Comparison of ENCODE assay signal across 8 mouse cellular contexts in genomic region chr7:110287476-110288071, GRCm38 (mm10).
DNase-seq lines count a peak whose midpoint lies in the region; ATAC-seq and TF ChIP-seq lines count a peak whose summit lies in the region.

No protein-coding gene starts in this region.

- no peak overlapping the region for H3K4me2 ChIP-seq in hindbrain, postnatal 0 days (ENCODE audit: low read depth, low read length)
- H3K4me2 ChIP-seq in stomach, embryonic 16.5 days (ENCODE audit: low read depth, low read length), result no peak overlapping the region

- WGBS in hindbrain, postnatal 0 days, result 63% methylated on average over 8 of the region's 8 CpGs
- 54% methylated on average over 8 of the region's 8 CpGs for WGBS in stomach, embryonic 16.5 days

- H3K9ac ChIP-seq in hindbrain, postnatal 0 days (replicated peaks; ENCODE audit: low read length), result no peak overlapping the region
- H3K9ac ChIP-seq in stomach, embryonic 16.5 days (ENCODE audit: low read length), result peak overlapping the region; percentile 33

- H3K9me3 ChIP-seq in hindbrain, postnatal 0 days (ENCODE audit: low read length), result no peaks in the 10 kb centered on the region
- peaks cover 2% of the 10 kb centered on the region; the same call in 1 of the 2 replicates for H3K9me3 ChIP-seq in stomach, embryonic 16.5 days (replicated peaks; ENCODE audit: control insufficient read depth, low read length)

- no peak overlapping the region for H3K27ac ChIP-seq in hindbrain, postnatal 0 days
- H3K27ac ChIP-seq in stomach, embryonic 16.5 days (ENCODE audit: low read length), result peak overlapping the region; percentile 85

- 0 out of 2 replicates have a peak, but pooled peaks cover 5% of the 10 kb centered on the region for H3K4me1 ChIP-seq in hindbrain, postnatal 0 days (ENCODE audit: insufficient read depth, low read length)
- H3K4me1 ChIP-seq in stomach, embryonic 16.5 days (ENCODE audit: control insufficient read depth, insufficient read depth, low read length), result peaks cover 20% of the 10 kb centered on the region

- no peak overlapping the region for H3K4me3 ChIP-seq in hindbrain, postnatal 0 days (ENCODE audit: low read length)
- no peak overlapping the region for H3K4me3 ChIP-seq in stomach, embryonic 16.5 days (replicated peaks; ENCODE audit: low read length)

- peak; percentile 40 for DNase-seq in gastrocnemius, postnatal 10 days
- no peak for DNase-seq in gastrocnemius, adult 18-20 months (ENCODE audit: low spot score)
- DNase-seq in testis, postnatal 10 days (ENCODE audit: low spot score), result peak; percentile 59
- DNase-seq in testis, postnatal 14 days (ENCODE audit: low spot score), result no peak
- DNase-seq in hindbrain, postnatal 0 days (ENCODE audit: low spot score), result no peak
- no peak for DNase-seq in thymus, adult 18-20 months
- no peak for DNase-seq in retina, embryonic 14.5 days (ENCODE audit: low spot score)

- H3K27me3 ChIP-seq in hindbrain, postnatal 0 days (ENCODE audit: insufficient read depth, low read length), result no peaks in the 10 kb centered on the region
- no peaks in the 10 kb centered on the region for H3K27me3 ChIP-seq in stomach, embryonic 16.5 days (ENCODE audit: control insufficient read depth, insufficient read depth, low read length)

- ATAC-seq in hindbrain, postnatal 0 days, result peak; percentile 44; the same call in 1 of the 2 replicates
- ATAC-seq in stomach, embryonic 16.5 days (ENCODE audit: insufficient read depth, low FRiP score), result no peak

- no peaks in the 10 kb centered on the region for H3K36me3 ChIP-seq in hindbrain, postnatal 0 days (ENCODE audit: insufficient read depth, low read length)
- no peaks in the 10 kb centered on the region for H3K36me3 ChIP-seq in stomach, embryonic 16.5 days (ENCODE audit: control insufficient read depth, insufficient read depth, low read length)

- TF ChIP-seq CTCF in hindbrain, postnatal 0 days (IDR thresholded peaks at IDR 0.05; ENCODE audit: low read depth), result no peak

Comparison
In these comparisons a context has a peak if more than half of its experiments do, and no peak if none do; other contexts are left out.
1. DNase-seq: peak in gastrocnemius, postnatal 10 days (single experiment) and testis, postnatal 10 days (single experiment); none in gastrocnemius, adult 18-20 months (single experiment), testis, postnatal 14 days (single experiment), hindbrain, postnatal 0 days (single experiment), thymus, adult 18-20 months (0 of 2) and retina, embryonic 14.5 days (single experiment).